Mouse (Mus musculus): ENCODE data around the gene Cpa4. TPM values are rescaled to one million over a fixed set of nuclear protein-coding genes. Genes with fewer than 3 reads are reported as not detected.

The Cpa4 gene
- polyA plus RNA-seq, 1 experiment from 2014 or later: 2.5 TPM

DNA sequence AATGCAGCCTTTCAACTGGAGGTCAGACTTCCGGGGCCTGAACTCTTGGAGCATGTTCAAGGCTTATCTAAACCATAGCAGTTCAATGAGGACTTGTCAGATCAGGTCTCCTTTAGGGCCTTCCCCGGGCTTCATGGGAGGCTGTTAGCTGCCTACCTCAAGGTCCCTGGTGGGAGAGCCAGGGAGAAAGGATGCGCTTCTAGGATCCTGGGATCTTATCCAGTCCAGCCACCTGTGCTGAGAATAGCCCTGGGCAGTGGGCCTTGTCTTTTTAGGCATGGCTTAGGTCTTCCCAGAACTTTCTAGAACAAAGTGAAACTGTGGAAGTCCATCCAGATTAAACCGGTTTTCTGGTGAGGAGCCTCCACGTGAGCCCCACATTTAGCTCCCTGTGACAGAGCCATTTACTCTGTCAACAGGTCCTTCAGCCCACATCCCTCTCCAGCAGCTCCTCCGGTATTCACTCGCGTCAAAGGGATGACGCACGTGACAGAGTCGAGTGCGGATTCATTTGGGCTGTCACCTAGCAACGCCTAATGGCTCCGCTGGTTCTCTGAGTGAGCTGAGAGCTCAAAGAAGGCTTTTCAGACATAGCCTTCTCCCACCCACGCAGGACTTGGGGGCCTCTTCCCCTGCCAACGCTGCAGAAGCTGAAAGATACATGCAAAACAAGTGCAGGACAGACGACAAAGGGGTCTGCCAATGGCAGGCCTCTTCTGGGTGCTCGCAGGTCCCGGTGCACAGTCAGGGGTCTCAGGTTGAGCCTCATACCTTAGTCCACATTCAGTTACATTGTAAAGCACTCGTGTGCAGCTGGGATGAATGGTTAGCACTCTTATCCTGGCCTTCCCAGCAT is 4.5 kb downstream of the Cpa4 start:
- peak overlapping the region; percentile 44 for H3K4me2 ChIP-seq
- ATAC-seq (ENCODE audit: extremely low read depth, insufficient number of reproducible peaks, low FRiP score, low TSS enrichment): peak; percentile 82
- H3K27ac ChIP-seq (replicated peaks): peak overlapping the region; percentile 95
- WGBS: 26% methylated on average over 20 of the region's 20 CpGs
- peaks cover 63% of the 10 kb centered on the region for H3K4me1 ChIP-seq
- peak overlapping the region; percentile 72 for H3K9ac ChIP-seq
- H3K27me3 ChIP-seq (replicated peaks): no peaks in the 10 kb centered on the region
- no peaks in the 10 kb centered on the region for H3K36me3 ChIP-seq
- no peak overlapping the region for H3K4me3 ChIP-seq
- H3K9me3 ChIP-seq: no peaks in the 10 kb centered on the region

DNA sequence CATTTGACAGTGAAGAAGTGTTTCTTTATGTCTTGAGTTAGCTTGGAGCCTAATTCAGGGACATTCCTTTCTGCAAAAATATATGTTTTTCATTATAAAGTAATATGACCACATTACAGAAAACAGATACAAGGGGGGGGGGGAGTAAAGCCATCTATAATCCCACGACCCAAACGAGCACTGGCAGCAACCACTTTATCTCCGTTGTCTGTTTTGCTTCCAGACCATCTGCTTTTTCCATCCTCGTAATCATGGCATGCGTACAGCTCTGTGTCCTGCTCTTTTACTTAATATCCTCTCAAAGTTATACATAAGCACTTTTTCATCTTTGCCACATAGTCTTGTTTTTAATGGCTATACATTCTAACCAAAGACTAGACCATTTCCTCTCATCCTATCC is 5.2 kb downstream of the Cpa4 start:
- no peaks in the 10 kb centered on the region for H3K36me3 ChIP-seq
- no peak overlapping the region; the same call in 1 of the 2 replicates for H3K9ac ChIP-seq
- H3K9me3 ChIP-seq: no peaks in the 10 kb centered on the region
- H3K4me1 ChIP-seq: peaks cover 57% of the 10 kb centered on the region
- H3K27me3 ChIP-seq (replicated peaks): no peaks in the 10 kb centered on the region
- WGBS: 48% methylated on average over 5 of the region's 5 CpGs
- H3K4me2 ChIP-seq: no peak overlapping the region
- peak overlapping the region; percentile 95 for H3K27ac ChIP-seq (replicated peaks)
- H3K4me3 ChIP-seq: no peak overlapping the region
- ATAC-seq (ENCODE audit: extremely low read depth, insufficient number of reproducible peaks, low FRiP score, low TSS enrichment): no peak

DNA sequence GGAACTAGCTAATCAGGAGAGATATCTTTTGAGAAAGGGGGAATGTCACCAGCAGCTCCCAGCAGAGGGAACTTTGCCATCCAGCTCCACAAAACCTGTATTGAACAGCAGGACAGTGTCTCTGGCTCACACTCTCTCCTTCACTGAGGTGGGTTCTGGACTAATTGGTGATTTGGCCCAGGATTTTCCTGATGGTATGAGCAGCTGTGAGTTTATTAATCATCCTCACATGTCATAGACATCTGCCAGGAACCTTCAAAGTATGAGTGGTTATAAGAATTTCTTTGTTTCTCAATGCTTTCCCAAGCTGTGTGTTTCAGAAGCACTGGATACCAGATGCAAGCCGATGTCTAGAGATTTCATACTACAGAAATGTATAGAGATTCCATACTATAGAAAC is 6.8 kb downstream of the Cpa4 start:
- no peaks in the 10 kb centered on the region for H3K36me3 ChIP-seq
- H3K9me3 ChIP-seq: no peaks in the 10 kb centered on the region
- H3K4me3 ChIP-seq: no peak overlapping the region
- H3K9ac ChIP-seq: no peak overlapping the region
- WGBS: 86% methylated on average over 1 of the region's 1 CpGs
- no peaks in the 10 kb centered on the region for H3K27me3 ChIP-seq (replicated peaks)
- no peak overlapping the region for H3K27ac ChIP-seq (replicated peaks)
- no peak for ATAC-seq (ENCODE audit: extremely low read depth, insufficient number of reproducible peaks, low FRiP score, low TSS enrichment)
- H3K4me2 ChIP-seq: no peak overlapping the region
- peaks cover 45% of the 10 kb centered on the region for H3K4me1 ChIP-seq

DNA sequence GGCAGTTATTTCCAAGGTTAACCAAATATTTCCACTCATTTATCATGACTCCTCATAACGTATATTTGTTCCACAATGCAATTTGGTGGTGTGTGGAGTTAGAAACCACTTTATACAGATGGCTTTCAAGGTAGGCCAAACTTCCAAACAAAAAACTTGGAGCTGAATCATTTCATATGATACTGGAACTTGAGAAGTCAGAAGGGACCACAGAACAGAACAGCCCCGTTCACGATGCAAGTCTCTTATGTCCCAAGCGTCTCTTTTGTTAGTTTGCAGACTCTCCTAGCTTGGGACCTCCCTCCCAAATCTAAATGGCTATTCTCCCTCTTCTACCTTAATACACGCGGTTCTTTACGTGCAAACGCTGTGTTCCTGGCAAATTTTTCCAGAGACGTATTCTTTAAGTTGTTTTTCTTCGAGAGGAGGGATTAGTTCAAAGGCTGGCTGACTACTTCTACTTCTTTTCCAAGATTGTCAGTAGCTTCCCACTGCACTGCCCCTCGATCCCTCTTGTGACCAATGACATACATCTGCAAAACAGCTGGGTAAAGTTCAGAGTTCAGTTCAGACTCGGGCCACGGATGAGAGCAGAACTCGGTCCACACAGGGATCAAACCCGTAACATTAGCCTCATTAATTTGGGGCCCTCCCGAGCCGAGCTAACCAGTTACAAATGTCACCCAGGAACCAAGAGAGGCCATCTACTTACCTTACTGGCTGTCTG is 8.5 kb downstream of the Cpa4 start:
- WGBS: 81% methylated on average over 17 of the region's 17 CpGs
- no peak for ATAC-seq (ENCODE audit: extremely low read depth, insufficient number of reproducible peaks, low FRiP score, low TSS enrichment)
- H3K9ac ChIP-seq: no peak overlapping the region

DNA sequence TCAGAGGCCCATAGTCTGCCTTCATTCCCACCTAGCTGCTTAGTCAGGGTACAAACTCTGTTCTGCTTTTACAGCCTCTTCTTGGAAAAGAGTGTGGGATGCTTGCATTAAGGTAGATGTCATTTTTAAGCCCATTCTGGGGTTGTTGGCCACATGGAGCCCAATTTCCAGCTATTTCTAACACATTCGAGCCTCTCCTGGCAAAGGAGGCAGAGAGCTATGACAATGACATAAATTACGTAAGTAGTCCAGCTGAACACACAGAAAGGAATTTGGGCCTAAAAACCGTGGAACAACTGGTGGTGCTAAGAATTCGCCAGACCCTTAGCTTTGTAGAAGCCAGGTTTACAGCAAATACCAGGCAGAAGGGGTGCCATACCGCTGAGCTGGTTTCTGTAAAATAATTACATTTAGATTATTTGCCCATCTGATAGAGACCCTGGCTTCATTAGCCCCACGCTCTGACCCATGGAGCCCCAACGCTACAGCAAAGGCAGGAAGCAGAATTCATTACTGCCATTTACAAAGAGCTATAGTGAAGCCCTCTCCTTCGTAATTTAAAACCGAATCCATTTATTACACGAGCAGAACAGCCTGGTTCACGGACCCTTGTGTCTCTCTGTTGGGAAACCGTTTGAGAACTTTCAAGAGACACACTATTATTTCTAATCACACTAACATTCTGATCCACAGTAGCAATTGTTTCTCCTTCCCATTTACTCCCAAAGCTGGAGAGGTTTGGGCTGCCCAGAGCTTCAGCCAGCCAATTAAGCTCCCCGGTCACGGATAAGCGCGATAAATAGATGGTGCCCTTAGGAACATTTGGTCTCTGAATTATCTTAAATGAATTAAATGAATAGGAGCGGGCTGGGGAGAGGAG is 12.0 kb downstream of the Cpa4 start:
- no peak overlapping the region for H3K9ac ChIP-seq
- H3K4me1 ChIP-seq: 0 out of 2 replicates have a peak, but pooled peaks cover 3% of the 10 kb centered on the region
- no peak overlapping the region for H3K27ac ChIP-seq (replicated peaks)
- no peak overlapping the region for H3K4me2 ChIP-seq
- ATAC-seq (ENCODE audit: extremely low read depth, insufficient number of reproducible peaks, low FRiP score, low TSS enrichment): no peak
- H3K9me3 ChIP-seq: no peaks in the 10 kb centered on the region
- H3K4me3 ChIP-seq: no peak overlapping the region
- WGBS: 74% methylated on average over 17 of the region's 17 CpGs
- no peaks in the 10 kb centered on the region for H3K36me3 ChIP-seq
- no peaks in the 10 kb centered on the region for H3K27me3 ChIP-seq (replicated peaks)

More for the DNA sequence above, 8.5 kb downstream of the Cpa4 start:
- Histone ChIP-seq H3K4me3 (no peak overlapping the region), H3K36me3 (no peaks in the 10 kb centered on the region), H3K27ac (replicated peaks) (no peak overlapping the region), H3K4me2 (no peak overlapping the region), H3K9me3 (no peaks in the 10 kb centered on the region), H3K27me3 (replicated peaks) (no peaks in the 10 kb centered on the region), H3K4me1 (peaks cover 36% of the 10 kb centered on the region)

DNA sequence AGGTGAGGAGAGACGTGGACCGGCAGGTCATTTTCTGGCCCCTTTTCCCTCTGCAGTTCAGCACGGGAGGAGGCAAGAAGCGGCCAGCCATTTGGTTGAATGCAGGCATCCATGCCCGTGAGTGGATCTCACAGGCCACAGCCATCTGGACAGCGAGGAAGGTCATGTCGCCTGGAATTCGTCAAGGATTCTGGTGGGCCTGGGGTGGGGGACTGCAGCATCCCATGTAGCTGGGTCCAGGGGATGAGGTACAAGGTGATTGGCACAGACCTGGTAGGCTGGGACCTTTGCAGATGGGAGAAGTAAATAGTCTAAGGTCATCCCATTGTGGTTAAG is 12.6 kb downstream of the Cpa4 start:
- Histone ChIP-seq H3K4me2 (no peak overlapping the region), H3K9me3 (no peaks in the 10 kb centered on the region), H3K4me3 (no peak overlapping the region), H3K27ac (replicated peaks) (no peak overlapping the region), H3K4me1 (0 out of 2 replicates have a peak, but pooled peaks cover 3% of the 10 kb centered on the region), H3K9ac (no peak overlapping the region), H3K36me3 (no peaks in the 10 kb centered on the region), H3K27me3 (replicated peaks) (no peaks in the 10 kb centered on the region)
- 58% methylated on average over 8 of the region's 8 CpGs for WGBS
- no peak for ATAC-seq (ENCODE audit: extremely low read depth, insufficient number of reproducible peaks, low FRiP score, low TSS enrichment)

DNA sequence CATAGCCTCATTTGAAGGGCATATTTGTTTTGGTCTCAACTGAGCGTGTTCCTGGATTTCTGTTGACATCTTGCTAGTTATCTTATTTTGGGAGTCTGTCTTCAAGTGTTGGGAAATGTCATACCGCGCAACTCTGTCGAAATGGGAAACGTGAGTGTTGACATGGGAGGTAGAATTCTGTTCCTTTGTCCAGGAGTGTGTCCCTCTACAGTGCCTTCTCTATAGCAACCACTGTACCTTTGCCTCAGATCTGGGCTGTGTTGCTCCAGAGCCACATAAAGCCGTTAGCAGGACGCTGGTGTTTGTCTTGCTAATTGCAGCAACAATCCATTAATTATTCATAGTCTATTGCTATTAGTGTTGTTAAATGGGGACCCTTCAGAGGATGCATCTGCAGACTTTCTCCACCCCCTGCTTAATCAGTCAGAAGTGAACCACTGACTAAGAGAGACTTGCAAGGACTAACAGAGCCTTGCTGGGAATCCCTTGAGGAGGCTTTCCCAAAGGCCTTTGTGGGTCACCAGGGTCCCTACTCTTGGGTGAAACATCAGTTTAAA is 18.8 kb downstream of the Cpa4 start:
- Histone ChIP-seq H3K4me1 (peaks cover 18% of the 10 kb centered on the region), H3K27me3 (replicated peaks) (no peaks in the 10 kb centered on the region), H3K27ac (replicated peaks) (no peak overlapping the region), H3K9me3 (no peaks in the 10 kb centered on the region), H3K4me3 (no peak overlapping the region), H3K4me2 (no peak overlapping the region), H3K9ac (no peak overlapping the region), H3K36me3 (no peaks in the 10 kb centered on the region)
- WGBS: 52% methylated on average over 7 of the region's 7 CpGs
- no peak for ATAC-seq (ENCODE audit: extremely low read depth, insufficient number of reproducible peaks, low FRiP score, low TSS enrichment)

DNA sequence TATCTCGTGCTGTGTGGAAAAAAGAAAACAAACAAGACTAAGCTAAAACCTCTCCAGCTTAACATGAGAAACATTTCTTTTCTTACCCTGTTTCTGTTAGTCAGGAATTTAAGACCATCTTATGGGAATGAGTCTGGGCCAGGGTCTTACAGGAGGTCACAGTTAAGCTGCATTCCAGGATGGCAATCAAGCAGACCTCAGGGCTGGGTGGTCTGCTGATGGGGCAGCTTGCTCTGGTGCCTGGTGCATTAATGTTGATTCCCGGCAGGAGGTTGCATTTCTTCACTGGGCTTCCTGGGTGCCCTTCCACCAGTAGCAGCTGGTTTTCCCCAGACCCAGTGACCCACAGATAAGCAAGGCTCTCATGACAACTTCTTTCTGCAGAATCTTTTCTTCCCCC is 21.6 kb downstream of the Cpa4 start:
- Histone ChIP-seq H3K9me3 (no peaks in the 10 kb centered on the region), H3K4me3 (no peak overlapping the region), H3K4me2 (no peak overlapping the region), H3K27me3 (replicated peaks) (no peaks in the 10 kb centered on the region), H3K27ac (replicated peaks) (0 out of 2 replicates have a peak overlapping the region, but pooled peaks have one; percentile 16), H3K4me1 (peaks cover 22% of the 10 kb centered on the region), H3K36me3 (no peaks in the 10 kb centered on the region), H3K9ac (no peak overlapping the region)
- 22% methylated on average over 2 of the region's 2 CpGs for WGBS
- ATAC-seq (ENCODE audit: extremely low read depth, insufficient number of reproducible peaks, low FRiP score, low TSS enrichment): no peak

DNA sequence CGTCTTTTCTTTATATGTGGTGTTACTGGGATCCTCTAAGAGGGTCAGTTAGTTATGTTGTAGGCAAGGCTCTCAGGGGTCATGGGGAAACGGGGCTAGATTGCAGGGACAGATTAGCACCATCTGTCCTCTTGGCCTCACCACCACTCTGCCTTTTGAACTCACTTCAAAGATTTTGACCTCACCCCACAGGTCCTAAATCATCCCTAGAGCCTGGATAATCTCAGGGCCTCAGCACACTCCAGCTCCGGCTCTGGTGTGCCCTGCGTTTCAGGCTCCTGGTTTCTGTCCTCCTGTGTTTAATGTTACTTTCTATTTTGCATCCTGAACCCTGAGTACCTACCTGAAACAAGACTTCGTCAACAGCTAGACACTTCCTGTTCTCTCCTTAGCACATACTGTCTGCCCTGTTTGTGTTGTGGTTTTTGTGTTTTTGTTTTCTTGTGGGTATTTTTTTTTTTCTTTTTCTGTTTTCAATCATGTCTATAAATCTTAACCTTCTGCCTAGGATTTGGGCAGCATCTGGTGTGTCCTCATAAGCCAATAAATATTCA is 23.8 kb downstream of the Cpa4 start:
- no peak overlapping the region for H3K9ac ChIP-seq
- ATAC-seq (ENCODE audit: extremely low read depth, insufficient number of reproducible peaks, low FRiP score, low TSS enrichment): no peak
- WGBS: 54% methylated on average over 5 of the region's 5 CpGs
- H3K9me3 ChIP-seq: no peaks in the 10 kb centered on the region
- H3K27ac ChIP-seq (replicated peaks): no peak overlapping the region
- H3K27me3 ChIP-seq (replicated peaks): no peaks in the 10 kb centered on the region
- no peak overlapping the region for H3K4me2 ChIP-seq
- H3K36me3 ChIP-seq: no peaks in the 10 kb centered on the region
- peaks cover 22% of the 10 kb centered on the region for H3K4me1 ChIP-seq
- no peak overlapping the region for H3K4me3 ChIP-seq

DNA sequence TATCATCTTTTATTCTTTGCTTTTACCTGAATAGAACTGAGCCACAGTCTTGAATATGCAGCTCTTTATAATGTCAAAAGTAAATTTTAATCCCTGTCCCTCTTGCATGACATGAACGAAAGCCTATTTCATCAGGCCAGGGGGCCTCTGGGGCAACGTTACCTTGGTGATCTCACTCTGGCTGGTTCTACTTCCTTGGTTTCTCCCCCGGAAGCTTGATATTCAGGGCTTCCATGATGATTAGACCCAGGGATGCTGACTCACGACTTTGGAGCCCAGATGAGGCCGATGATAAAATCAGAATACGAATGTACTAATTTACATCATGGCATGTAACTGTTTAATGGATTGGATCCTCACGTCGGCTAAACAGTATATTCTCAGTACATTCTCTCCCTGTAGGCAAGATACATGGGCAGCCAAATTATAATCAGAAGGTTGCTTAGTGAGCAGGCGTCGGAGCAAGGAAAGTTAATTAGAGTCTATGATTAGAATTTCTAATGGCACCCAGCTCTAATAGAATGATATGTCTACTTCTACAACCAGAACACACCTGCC is 24.3 kb downstream of the Cpa4 start:
- Histone ChIP-seq H3K36me3 (no peaks in the 10 kb centered on the region), H3K4me1 (peaks cover 18% of the 10 kb centered on the region), H3K9me3 (no peaks in the 10 kb centered on the region), H3K9ac (no peak overlapping the region), H3K27ac (replicated peaks) (no peak overlapping the region), H3K4me3 (no peak overlapping the region), H3K27me3 (replicated peaks) (no peaks in the 10 kb centered on the region), H3K4me2 (no peak overlapping the region)
- 79% methylated on average over 10 of the region's 10 CpGs for WGBS
- no peak for ATAC-seq (ENCODE audit: extremely low read depth, insufficient number of reproducible peaks, low FRiP score, low TSS enrichment)

Data from heart, embryonic 13.5 days (tissue).